Mouse (Mus musculus) erythroblast, adult 5-6 weeks (primary cell): ENCODE data around the gene Cep72. TPM values are rescaled to one million over a fixed set of nuclear protein-coding genes. Genes with fewer than 3 reads are reported as not detected.

ENCODE experiments used
- ATAC-seq: replicated peaks from 2 replicates; pipeline ENCODE4 v1.8.0; 2016; ENCODE audit warnings: moderate number of reproducible peaks, mild to moderate bottlenecking, moderate TSS enrichment, inconsistent platforms; ENCODE audit not compliant: poor library complexity, low FRiP score, severe bottlenecking
- total RNA-seq, 2 experiments: library from RNA; stranded (forward) in 1 of 2; stranded (reverse) in 1 of 2; fragments of 150-400 nt in 1 of 2; fragments of 200-764, 138-1000 nt in 1 of 2; gene quantifications; 2 replicates each; pipeline versions ENCODE4 v1.2.3 to v1.2.4; 2015 to 2017; ENCODE audit warnings: low replicate concordance in 2 of 2

Cep72 gene
- 0.84 and 1.2 TPM in 2 replicates for total RNA-seq (2015; ENCODE audit: low replicate concordance)
- 2.6 and 5.4 TPM in 2 replicates for total RNA-seq (2017; ENCODE audit: low replicate concordance)

DNA sequence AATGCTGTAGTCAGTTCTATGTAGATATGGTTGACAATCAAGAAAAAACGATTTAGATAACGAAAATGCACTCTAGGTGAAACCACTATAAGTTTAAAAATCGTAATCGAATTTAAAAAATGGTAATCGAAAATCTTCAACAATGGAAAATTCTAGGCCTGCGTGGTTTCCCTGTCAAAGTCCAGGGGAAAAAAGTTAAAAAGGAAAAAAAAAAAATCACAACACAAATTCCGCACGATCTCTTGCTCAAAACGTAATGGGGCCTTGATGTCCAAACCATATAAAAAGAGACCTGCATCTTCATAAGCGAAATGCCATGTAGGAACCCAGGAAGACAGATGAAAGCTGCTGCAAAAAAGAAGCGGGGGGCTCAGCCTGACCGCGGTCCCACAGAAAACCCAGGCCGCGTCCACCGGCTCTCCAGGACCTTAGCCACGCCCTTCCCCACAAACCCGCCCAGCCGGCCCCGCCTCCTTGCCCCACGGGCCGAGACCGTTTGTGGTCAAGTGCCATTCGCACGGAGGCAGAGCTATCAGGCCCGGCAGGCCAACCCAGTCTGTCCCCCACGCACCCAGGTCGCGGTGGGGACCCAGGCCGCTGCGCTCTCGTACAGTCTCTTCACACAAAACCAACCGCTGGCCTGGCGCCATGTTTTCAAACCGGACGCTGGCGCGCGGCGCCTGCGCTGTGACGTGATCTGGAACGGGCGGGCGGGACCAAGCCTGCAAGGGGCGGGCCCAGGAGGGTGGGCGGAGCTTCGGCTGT, at the start of gene Cep72:
Gene Cep72, minus strand, starts transcription at position 687 of the 765 bp plus-strand sequence.
- peak; percentile 96 for ATAC-seq

DNA sequence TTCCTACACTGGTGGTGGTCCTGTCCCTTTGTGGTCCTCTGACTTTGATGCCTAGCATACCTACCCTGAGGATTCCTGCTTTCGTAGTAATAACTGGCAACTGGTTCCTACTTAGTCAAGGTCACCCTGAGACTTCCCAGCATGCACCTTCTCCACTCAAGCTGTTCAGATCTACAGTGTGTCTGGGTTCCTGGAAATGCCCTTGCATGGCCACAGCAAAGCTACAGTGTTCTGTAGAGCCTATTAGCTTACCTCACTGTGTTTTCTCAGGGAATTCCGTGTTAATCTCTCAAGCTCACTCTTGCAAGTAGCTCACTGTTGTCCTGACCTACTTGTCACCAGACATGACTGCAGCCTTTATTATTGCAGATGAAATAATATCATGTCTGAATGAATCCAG, 45.3 kb upstream of the Cep72 start:
- no peak for ATAC-seq

DNA sequence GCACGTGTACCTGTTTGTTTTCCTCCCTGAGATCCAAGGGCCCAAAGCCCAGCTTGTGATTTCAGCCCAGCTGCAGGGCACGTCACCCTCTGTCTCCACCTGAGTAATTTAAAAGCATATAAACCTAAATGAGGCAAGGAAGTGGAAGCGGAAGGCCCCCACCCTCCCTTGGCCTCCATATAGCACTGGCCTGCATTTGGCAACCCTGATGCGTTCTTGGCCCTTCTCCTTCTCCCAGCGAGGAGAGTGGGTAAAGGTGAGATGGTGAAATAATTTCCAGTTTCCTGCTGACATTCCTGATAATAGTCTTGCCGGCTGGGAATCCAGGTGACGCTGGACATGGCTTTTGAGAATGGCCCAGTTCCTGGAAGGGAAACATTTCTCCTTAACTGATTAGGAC, 42.3 kb upstream of the Cep72 start:
- ATAC-seq, result no peak

DNA sequence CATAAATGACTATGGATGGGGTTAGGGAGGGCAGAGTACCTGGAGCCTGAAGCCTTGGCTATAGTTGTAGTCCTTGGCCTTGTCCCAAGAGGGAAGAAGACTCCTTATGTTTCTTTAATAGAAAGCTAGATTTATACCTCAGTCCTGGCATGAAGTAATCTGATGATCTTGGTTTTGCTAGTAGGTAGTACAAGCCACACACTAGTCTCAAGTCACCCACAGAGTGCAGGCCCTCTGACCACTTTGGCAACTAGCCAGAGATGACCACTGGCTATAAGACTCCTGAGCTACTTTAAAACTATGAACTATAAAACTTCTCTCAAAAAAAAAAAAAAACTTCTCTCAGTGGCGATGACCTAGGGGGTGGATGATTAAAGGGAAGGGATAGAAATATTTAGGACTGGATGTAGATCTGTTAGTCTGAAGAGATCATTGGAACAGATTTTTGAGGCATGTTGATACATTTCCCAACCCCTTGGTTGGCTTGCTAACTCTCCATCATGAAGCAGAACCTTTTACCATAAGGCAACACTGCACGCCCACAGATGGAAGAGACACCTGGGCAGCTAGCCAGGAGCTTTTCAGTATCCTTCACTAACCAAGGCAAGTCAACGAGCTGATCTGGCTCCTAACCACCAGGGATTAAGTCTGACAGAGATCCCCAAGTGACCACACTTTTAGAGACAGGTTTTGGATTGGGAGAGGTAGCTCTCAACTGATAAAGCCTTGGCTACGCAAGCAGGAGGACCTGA, 40.9 kb upstream of the Cep72 start:
- ATAC-seq, result no peak

DNA sequence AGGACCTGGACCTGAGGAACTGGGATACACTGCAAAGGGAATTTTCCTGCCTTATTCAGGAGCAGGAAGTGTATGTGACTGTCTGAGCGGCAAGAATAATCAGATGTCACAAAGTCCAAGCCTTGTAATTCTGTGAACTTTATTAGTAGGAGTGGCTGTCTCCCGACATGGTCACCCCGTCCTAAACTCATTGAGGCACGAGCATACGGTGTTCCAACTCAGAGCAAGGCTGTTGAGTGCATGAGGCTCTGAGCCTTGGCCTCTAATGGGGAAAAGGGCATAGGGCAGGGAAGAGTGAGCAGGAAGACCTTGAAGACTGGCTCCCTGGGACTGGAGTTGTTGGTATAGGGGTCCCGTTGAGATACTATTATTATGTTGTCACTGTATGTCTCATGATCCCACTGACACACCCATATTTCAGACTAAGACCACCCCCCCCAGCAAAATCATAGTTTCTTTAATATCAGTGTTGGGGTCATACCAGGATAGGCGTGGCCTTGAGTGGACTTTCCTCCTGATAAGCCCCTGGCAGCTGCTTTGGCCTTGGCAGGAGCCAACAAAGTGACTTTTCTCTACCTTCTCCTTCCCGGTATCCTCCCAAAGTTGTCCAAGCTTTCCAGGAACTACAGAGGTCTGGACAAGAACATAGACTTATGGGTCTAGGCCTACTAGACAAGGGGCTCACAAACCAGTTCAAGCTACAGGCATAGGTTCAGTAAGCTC, 40.2 kb upstream of the Cep72 start:
- ATAC-seq, result no peak

DNA sequence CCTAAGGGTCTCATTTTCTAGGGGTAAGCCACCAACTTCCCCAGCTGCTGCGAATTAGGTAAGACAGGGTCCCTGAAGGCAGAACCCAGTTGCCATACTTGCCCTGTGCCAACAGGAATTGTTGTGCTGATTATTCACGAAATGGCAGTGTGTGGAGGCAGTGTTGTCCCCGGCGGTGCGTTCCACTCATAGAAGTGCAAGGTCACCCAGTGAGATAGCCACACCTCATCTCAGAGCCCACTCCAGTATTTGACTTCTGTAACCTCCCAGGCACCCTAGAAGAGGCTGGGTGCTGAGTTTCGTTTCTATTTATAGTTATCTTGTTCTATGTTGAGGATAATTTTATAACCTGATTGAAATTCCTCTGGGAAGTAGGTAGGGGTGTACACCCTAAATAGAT, 36.8 kb upstream of the Cep72 start:
- ATAC-seq, result no peak

DNA sequence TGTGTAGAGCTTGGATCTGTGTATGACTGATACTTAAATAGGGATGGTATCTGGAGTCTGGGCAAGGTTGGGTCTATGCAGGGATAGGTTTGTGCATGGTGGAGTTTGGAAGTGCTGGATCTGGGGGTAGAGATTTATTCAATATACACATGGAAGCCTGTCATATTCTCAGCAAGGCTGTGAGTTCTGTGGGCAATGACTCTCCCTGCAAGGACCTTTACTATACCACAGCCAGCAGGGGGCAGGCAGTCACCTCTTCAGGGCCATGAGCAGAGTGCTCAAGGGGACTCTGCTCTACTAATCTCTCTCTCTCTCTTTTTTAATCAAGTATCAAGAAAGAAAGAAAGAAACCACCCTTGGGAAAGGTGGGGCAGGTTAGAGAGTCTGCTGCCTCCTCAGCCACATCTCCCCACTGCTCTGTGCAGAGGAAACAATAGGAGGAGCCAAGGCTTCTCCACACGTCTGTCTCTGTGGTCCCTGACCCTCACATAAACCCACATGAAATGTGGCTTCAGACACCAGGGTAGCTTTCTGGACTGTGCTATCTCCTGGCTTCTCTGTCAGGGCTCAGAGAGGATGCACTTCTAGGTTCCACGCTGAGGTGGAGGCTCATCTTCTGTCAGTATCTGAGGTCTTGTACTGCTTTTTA, 34.7 kb upstream of the Cep72 start:
- no peak; the same call in 1 of the 2 replicates for ATAC-seq

DNA sequence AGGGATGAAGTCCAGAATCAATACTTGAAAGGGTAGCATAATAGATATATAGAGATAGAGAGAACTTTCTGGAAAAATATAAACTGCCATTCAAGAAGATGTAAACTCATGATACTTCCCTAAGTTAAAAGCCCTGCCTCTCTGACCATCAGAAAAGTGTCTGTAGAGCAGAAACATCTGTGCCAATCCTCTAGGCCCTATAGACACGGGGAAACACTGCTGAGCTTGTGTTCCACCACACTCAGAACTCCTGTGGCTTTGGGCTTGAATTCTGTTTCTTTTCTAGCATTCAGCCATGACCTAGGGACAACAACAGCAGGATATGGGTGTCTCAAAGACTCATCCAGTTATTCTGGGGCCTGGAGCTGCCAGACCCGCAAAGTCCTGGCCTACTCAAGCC, 33.8 kb upstream of the Cep72 start:
- no peak for ATAC-seq

DNA sequence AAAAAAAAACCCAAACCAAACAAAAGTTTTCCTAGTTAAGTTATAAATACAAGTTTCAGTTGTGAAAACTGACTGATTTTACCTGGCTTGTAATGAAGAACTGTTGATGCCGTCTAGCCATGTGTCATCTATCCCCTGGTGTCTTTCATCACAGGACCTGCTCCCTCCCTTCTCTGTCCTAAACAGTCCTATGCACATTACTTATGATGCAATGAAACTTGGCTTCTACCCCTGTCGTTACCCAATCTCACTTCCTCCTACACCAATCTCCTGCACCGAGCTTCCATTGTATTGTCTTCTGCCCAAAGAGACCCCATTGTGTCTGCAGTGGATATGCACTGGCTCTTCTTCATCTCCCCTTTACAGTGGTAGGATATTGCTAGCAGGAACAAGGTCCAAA, 28.2 kb upstream of the Cep72 start:
- ATAC-seq, result no peak

DNA sequence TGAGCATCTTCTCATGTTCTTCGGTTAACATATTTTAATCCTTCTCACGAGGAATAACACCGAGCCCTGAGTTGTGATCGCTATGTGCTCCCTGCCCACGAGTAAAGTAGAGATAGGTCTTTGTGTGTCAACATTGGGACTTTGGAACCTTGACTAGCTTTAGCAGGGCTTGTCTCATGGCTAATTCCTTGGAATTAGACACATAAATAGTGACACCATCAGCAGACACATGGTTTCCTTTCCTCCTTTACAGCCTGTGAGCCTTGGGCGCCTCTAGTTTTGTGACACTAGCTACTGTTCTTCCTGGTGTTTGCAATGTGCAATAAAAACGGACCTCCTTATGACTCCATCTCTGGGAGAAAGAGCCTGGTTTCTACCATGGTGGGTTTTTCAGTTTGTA, 11.3 kb upstream of the Cep72 start:
- no peak for ATAC-seq

DNA sequence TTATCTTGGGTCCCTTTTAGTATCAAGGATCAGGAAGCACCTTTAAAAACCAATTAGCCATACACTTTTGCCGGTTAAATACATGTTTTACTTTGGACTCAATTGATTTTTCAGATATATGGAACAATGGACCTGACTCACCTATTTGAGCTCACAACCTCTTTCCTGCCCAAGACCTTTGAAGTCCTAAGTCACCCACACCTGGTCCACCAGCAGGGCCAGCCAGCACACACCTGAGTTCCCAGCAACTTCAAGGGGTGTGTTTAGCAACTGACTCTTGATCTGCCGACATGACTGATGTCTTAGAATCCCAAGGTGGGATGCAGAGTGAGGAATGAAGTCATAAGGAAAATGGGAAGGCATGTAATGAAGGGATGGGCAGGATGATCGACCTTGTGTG, 9.6 kb upstream of the Cep72 start:
- no peak for ATAC-seq

DNA sequence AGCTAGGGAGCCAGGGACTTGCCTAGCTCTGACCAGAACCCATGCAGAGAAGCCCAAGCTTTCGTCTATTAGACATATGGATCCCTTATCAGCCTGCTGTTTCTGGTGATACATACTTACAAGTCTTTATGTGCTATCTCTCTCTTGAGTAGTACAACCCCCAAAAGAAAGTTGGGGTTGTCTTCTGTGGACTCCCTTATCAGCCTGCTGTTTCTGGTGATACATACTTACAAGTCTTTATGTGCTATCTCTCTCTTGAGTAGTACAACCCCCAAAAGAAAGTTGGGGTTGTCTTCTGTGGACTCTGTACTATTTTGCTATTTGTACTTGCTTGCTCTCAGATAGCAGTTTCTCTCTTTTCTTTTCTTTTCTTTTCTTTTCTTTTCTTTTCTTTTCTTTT, 9.1 kb upstream of the Cep72 start:
- ATAC-seq, result peak; percentile 46; the same call in 1 of the 2 replicates

DNA sequence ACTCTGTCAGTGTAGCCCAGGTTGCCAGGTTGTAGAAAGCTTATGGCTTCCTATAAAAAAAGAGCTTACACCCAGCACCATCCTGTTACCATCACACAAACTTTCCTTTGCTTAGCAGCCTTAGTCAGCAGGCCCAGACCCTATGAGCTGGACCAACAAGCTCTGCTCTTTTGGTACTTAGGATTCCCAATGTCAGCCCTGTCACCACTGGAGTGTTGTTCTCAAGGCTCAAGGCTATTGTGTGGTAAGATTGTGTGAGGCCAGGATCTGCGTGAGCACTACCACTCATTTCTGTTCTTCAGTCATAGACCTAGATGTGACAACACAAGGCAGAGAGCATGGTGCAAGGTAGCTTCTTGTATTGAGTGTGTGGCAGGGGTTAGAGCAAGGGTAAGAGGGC, 4.5 kb upstream of the Cep72 start:
- no peak for ATAC-seq

DNA sequence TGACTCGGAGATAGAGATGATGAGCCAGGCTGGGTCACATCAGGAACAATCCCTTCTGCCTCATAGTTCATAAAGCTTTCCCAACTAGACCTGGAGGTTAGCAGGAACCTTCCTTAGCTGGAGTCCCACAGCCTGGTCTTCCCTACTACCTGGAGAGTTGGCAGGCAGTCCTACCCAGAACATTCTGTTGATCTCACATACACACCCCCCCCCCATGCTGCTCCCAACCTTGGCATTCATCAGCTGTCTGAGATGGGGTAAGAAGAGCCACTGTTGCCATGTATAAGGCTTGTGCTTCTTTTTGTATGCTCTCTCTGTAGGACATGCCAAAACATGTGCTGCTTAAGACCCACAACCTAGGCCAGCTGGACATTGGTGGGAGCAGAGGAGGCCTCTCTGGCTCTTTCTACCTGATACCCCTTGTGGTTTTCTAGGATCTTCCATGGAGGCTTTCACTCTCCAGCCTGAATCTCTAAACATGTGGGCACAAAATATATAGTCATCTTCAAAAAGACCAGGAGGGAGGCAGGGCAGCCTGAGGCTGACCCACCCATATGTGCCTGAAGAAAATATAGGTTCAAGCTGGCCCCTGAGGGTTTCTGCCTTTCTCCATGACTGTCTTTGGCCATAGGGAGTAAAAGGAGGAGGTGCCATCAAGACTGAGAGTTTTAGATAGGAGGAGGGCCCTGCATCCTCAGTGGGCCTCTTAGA, 1.4 kb upstream of the Cep72 start:
- no peak for ATAC-seq

DNA sequence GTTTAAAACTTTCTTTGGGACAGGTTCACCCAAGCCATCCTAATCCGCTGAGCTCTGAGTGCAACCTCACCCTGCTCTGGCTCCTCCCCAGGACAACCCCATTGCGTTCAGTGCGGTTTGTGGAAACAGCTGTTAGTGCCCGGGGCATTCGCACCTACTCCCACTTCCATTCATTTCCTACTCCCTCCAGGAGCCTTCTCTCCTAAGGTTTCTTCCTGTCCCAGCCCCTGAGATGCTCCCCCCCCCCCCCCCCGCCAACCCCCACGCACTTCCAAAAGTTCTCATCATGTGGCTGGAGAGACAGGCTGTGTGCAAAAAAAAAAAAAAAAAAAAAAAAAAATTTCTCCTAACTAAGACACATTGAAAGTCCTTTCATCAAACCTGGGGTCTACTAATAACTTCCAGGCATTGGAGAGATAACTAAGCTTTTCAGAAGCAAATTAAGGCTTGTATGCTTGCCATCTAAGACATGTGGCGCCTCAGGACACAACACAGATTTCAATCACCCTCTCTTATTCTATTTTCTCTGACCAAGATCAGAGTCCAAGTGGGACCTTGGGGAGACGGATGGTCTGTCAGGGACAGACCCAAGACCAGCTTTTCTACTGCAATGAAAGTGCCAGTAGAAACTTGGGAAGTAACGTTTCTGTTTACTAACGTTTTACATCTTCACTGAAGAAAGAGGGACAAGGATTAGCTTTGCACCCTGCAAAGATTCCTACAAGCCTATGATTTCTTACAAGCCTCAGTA, 454 bp upstream of the Cep72 start:
- ATAC-seq, result no peak

DNA sequence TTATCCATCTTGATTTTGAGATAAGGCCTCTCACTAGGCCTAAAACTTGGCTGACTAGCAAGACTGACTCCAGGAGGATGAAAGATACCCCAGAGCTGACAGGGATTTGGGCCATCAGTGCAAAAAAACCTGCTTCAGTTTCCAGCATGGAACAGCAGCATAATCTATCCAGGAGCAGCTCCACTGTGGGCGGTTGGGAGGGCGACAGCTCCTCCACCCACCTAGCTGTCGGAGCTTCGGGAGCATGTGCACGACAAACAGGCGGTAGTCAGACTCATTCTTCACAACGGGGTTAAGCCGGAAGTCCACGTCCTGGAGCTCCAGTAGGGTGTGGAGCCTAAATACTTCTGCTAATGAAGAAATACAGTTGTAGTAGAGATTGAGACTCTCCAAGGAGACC, 4.0 kb downstream of the Cep72 start:
- ATAC-seq, result no peak

DNA sequence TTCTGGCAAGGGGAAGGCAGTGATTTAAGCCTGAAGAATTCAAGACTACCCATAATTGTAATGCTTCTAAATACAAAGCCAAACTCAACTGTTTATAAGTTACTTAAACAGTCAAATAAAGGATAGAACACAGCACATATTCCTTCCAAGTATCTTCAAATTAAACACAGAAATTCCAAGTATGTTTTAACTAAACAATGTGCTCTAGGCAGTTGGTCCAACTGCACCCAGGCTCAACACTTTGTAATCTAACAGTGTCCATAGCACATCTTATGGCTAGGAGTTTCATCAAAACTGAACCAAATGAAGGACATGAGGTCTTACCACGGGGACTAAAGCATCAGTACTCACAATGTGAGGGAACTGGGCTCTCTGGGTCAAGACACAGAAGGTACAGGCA, 5.9 kb downstream of the Cep72 start:
- no peak for ATAC-seq

DNA sequence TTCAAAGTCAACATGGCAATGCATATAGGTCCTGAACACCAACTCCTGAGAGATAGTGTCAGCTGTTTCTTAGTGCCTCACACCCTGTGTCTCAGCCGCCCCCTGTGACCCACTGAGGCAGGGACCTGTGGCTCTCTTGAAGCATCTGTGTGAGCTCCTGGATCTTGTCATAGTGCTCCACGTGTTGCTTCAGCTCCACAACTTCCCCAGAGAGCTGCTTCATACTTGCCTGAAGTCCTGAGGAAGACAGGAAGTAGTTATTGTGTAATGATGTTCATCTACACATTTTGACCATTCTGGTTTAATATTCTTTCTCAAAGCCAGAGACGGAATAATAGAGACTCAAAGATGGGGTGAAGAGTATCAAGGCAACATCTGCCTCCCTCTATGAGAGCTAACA, 22.2 kb downstream of the Cep72 start:
- ATAC-seq, result no peak

DNA sequence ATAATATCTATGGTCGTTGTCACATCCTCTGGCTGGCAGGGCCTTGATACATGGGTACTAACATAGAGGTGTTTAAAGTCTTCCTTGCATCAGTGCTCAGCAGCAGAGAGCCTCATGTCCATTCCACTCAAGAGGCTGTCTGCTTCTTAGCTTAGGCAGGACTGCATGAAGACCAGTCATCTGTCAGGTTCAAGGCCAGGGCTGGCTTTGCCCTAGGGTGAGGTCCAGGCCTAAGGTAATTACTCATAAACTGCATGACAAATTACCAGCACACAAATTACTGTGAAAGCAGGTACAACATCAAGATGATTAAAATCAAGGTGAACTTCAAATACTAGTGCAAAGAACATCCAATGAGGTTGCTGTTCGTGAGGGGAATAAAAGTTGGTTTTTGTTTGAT, 26.3 kb downstream of the Cep72 start:
- ATAC-seq, result no peak
